In the genomic region with DNA sequence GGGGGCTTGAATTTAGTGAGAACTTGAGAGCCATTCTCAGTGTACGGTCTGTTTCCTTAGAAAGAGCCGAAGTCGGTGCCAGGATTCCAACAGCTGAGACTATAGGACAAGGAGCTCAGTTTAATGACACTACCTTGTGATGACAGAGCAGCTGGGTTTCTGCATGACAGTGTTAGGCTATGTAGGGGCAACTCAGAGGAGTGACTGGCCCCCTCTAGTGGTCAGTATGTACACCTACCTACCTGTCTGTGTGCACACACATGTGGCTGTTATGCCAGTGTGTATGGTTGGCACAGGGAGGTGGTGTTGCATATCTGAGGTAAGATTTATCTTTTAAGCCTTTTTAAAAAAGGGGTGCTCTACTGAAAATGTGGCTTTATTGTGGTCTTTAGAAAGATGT, we compare ENCODE assay signal across 9 mouse cellular contexts. TPM values are rescaled to one million over a fixed set of nuclear protein-coding genes. Genes with fewer than 3 reads are reported as not detected.
DNase-seq lines count a peak whose midpoint lies in the region; ATAC-seq and TF ChIP-seq lines count a peak whose summit lies in the region.
"Had no signal": no experiment of that assay in that cellular context is flagged by ENCODE, and none has a peak within 500 bp of the region (broad histone marks: within the 10 kb centered on the region; RNA-seq: fewer than 3 reads in every experiment).

No protein-coding gene starts in this region.

- H3K9ac ChIP-seq in limb, embryonic 14.5 days (ENCODE audit: low read depth, low read length, severe bottlenecking): no peak overlapping the region
- H3K9ac ChIP-seq: lung, embryonic 15.5 days had no signal

- peaks cover 5% of the 10 kb centered on the region for H3K4me1 ChIP-seq in limb, embryonic 14.5 days (ENCODE audit: control insufficient read depth, insufficient read depth, low read length)
- H3K4me1 ChIP-seq: lung, embryonic 15.5 days had no signal

- peak; percentile 13 to 44 for DNase-seq in cerebellum, postnatal 10 days
- DNase-seq in cerebellum, adult 11 months: no peak
- DNase-seq in CD4-positive helper T cell, adult 2 months (ENCODE audit: low read depth, low spot score): peak; percentile 74
- peak; percentile 23 for DNase-seq in embryo, embryonic 11.5 days (ENCODE audit: low read depth, low spot score)
- peak; percentile 18 for DNase-seq in limb, embryonic 14.5 days (ENCODE audit: low spot score)
- peak; percentile 38 to 54 for DNase-seq in spleen, postnatal 36 days (ENCODE audit: low spot score in 2 of 2)
- DNase-seq in MN1 (ENCODE audit: low spot score): no peak
- DNase-seq in testis, postnatal 10 days (ENCODE audit: low spot score): no peak

- H3K27ac ChIP-seq in limb, embryonic 14.5 days (replicated peaks; ENCODE audit: low read depth, low read length): no peak overlapping the region
- H3K27ac ChIP-seq: lung, embryonic 15.5 days had no signal

- no peak for ATAC-seq in limb, embryonic 14.5 days (ENCODE audit: low FRiP score, low read depth)

- WGBS in limb, embryonic 14.5 days: 78% methylated on average over 3 of the region's 3 CpGs

- H3K27me3 ChIP-seq in limb, embryonic 14.5 days (ENCODE audit: control insufficient read depth, insufficient read depth, low read length): no peaks in the 10 kb centered on the region
- H3K27me3 ChIP-seq: lung, embryonic 15.5 days had no signal

- TF ChIP-seq POLR2A in limb, embryonic 14.5 days (IDR thresholded peaks at IDR 0.05; ENCODE audit: borderline replicate concordance, extremely low read depth, insufficient read depth, insufficient read length): no peak

- H3K9me3 ChIP-seq in limb, embryonic 14.5 days (ENCODE audit: control insufficient read depth, low read length): 0 out of 2 replicates have a peak, but pooled peaks cover 3% of the 10 kb centered on the region
- H3K9me3 ChIP-seq: lung, embryonic 15.5 days had no signal

- no peak overlapping the region for H3K4me3 ChIP-seq in limb, embryonic 14.5 days (replicated peaks; ENCODE audit: low read length)
- H3K4me3 ChIP-seq: lung, embryonic 15.5 days had no signal

- no peak overlapping the region for H3K4me2 ChIP-seq in limb, embryonic 14.5 days (replicated peaks; ENCODE audit: low read depth, low read length, severe bottlenecking)
- H3K4me2 ChIP-seq: lung, embryonic 15.5 days had no signal

- peaks cover 7% of the 10 kb centered on the region; the same call in 1 of the 2 replicates for H3K36me3 ChIP-seq in limb, embryonic 14.5 days (ENCODE audit: control insufficient read depth, insufficient read depth, low read length)
- H3K36me3 ChIP-seq: lung, embryonic 15.5 days had no signal

RNA-seq across cellular contexts. Expression of a gene that starts 56.6 kb away (rescaled TPM):
- polyA plus RNA-seq in limb, embryonic 14.5 days (2012; rRNA removed): 3.3 and 3.5 TPM in 2 replicates
- 2.5 and 2.6 TPM in 2 replicates for polyA plus RNA-seq in limb, embryonic 14.5 days (2014; fragmentation: Nextera tagmentation; extraction: Ambion mirVana)

Comparison
In these comparisons a context has a peak if more than half of its experiments do, and no peak if none do; other contexts are left out.
1. DNase-seq: peak in cerebellum, postnatal 10 days (2 of 2), CD4-positive helper T cell, adult 2 months (single experiment), embryo, embryonic 11.5 days (single experiment), limb, embryonic 14.5 days (single experiment) and spleen, postnatal 36 days (2 of 2); none in cerebellum, adult 11 months (single experiment), MN1 (single experiment) and testis, postnatal 10 days (single experiment).